Mouse (Mus musculus) neural tube, embryonic 14.5 days (tissue): ENCODE results near the gene A730009L09Rik. TPM values are rescaled to one million over a fixed set of nuclear protein-coding genes. Genes with fewer than 3 reads are reported as not detected.

Source experiments
- ATAC-seq: fragments of 200-750 bp; cut with Nextera tagmentation; 2 replicates; pipeline ENCODE4 v1.8.0; 2017; ENCODE audit warnings: low read depth, mild to moderate bottlenecking, moderate TSS enrichment, moderate library complexity
- H3K27ac ChIP-seq: fragments of 300-500 bp; sonication (generic); 2 replicates; pipeline ENCODE4 v1.5.1; 2014; ENCODE audit warnings: low read depth, mild to moderate bottlenecking, control low read depth, low read length, moderate library complexity, mixed read lengths
- H3K27me3 ChIP-seq: fragments of 300-500 bp; sonication (generic); 2 replicates; pipeline ENCODE4 v1.6.1; 2014; ENCODE audit warnings: low read length; ENCODE audit not compliant: control insufficient read depth, insufficient read depth
- H3K36me3 ChIP-seq: fragments of 300-500 bp; sonication (generic); 2 replicates; pipeline ENCODE4 v1.6.1; 2014; ENCODE audit warnings: low read length, mixed read lengths; ENCODE audit not compliant: control insufficient read depth, insufficient read depth
- H3K4me1 ChIP-seq: fragments of 300-500 bp; sonication (generic); 2 replicates; pipeline ENCODE4 v1.6.1; 2014; ENCODE audit warnings: low read length; ENCODE audit not compliant: control insufficient read depth, insufficient read depth
- H3K4me2 ChIP-seq: fragments of 300-500 bp; sonication (generic); 2 replicates; pipeline ENCODE4 v1.6.1; 2014; ENCODE audit warnings: mild to moderate bottlenecking, low read depth, low read length, control low read depth
- H3K4me3 ChIP-seq: fragments of 300-500 bp; sonication (generic); 2 replicates; pipeline ENCODE4 v1.5.1; 2014; ENCODE audit warnings: low read depth, low read length, control low read depth, mixed read lengths
- H3K9ac ChIP-seq: fragments of 300-500 bp; sonication (generic); replicated peaks from 2 replicates; pipeline ENCODE4 v1.6.1; 2014; ENCODE audit warnings: low read depth, mild to moderate bottlenecking, control low read depth, low read length, mixed read lengths
- H3K9me3 ChIP-seq: fragments of 300-500 bp; sonication (generic); 2 replicates; pipeline ENCODE4 v1.6.1; 2016; ENCODE audit warnings: low read length; ENCODE audit not compliant: control insufficient read depth
- WGBS: fragments of 180-500 bp; shearing (Covaris S2); extraction: QIAGEN DNeasy Blood & Tissue Kit; methylation state at CpG from one replicate; pipeline ENCODE4 v1.1.7; 2014; 5-methylcytosine and 5-hydroxymethylcytosine counted together
- polyA plus RNA-seq: library from polyadenylated mRNA; unstranded; fragments of >200 nt; fragmentation: Nextera tagmentation; extraction: Ambion mirVana; gene quantifications from 2 replicates; pipeline ENCODE4 v1.2.1, GENCODE M21; 2014

The A730009L09Rik gene
- polyA plus RNA-seq = not detected in 2 replicates

DNA sequence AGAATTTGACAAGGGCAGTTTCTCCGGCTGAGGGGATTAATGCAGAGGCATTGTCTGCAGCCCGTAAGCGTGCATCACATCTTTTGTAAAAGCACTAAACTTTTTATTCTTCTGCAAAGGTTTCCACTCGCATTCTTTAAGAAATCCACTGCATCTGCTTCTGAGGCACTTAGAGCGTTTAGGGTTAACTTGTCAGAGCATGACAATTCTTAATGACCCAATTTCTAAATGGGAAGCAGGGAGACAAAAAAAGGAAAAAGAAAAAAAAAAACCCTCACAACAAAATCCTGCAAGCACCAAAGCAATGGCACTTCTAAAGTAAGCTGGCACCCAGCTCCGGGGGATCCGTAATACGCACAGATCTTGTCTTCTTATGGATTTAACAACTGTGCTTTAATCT, at the start of gene A730009L09Rik:
Gene A730009L09Rik, plus strand, starts transcription at position 301 of the 400 bp plus-strand sequence.
- ATAC-seq = no peak
- Histone ChIP-seq H3K9me3 (no peaks in the 10 kb centered on the region), H3K4me1 (no peaks in the 10 kb centered on the region), H3K27me3 (no peaks in the 10 kb centered on the region), H3K36me3 (no peaks in the 10 kb centered on the region), H3K9ac (no peak within 1 kb of the TSS), H3K4me2 (no peak within 1 kb of the TSS), H3K27ac (no peak within 1 kb of the TSS), H3K4me3 (no peak within 1 kb of the TSS)
- 54% methylated on average over 8 of the region's 8 CpGs for WGBS

DNA sequence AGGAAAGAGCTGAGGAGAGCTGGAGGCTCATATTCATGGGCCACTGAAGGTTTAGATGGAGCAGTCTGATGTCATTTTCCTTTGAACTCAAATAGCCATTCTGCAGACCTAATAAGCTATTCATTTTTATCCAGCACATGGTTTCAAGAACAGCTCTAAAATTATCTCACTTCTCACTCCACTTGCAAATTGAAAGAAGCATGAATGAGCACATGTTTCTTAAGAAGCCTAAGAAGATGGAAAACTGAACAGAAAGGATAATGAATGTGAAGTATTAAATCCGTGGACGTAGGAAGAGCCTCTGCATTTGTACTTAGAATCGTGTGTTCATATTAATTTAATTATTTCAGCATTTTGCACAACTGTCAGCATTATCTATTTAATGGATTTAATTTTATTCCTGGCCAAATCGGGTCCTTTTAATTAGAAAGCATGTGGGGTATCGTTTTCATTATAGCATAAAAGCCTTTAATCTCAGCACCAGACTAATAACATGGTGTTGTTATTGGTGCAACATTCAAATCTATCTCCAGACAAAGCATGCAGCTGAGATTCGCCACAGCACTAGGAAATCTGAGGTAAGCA, 49.2 kb upstream of the A730009L09Rik start:
- Histone ChIP-seq H3K27ac (no peak overlapping the region), H3K27me3 (no peaks in the 10 kb centered on the region), H3K4me1 (no peaks in the 10 kb centered on the region), H3K9me3 (no peaks in the 10 kb centered on the region), H3K4me2 (no peak overlapping the region), H3K36me3 (no peaks in the 10 kb centered on the region), H3K4me3 (no peak overlapping the region), H3K9ac (no peak overlapping the region)
- WGBS = 66% methylated on average over 6 of the region's 6 CpGs
- no peak for ATAC-seq

DNA sequence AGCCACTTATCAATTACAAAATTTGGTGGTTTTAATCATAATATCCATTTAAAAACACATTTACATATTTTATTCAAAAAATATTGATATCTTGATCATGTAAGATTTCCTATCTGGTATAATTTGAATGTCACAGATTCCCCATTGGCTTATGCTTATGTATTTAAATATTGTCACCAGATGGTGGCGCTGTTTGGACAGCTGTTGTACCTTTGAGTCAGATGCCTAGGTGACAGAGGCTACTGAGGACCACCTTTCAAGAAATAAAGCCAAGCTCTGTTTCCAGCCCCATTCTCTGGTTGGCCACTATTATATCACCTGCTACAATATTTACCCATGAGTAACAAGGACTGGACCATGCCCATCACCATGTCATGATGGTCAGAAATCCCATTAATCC, 46.0 kb upstream of the A730009L09Rik start:
- H3K4me3 ChIP-seq = no peak overlapping the region
- no peaks in the 10 kb centered on the region for H3K4me1 ChIP-seq
- H3K9me3 ChIP-seq = no peaks in the 10 kb centered on the region
- H3K4me2 ChIP-seq = no peak overlapping the region
- H3K27me3 ChIP-seq = no peaks in the 10 kb centered on the region
- 14% methylated on average over 1 of the region's 1 CpGs for WGBS
- no peak overlapping the region for H3K27ac ChIP-seq
- no peak for ATAC-seq
- no peak overlapping the region for H3K9ac ChIP-seq
- H3K36me3 ChIP-seq = no peaks in the 10 kb centered on the region

DNA sequence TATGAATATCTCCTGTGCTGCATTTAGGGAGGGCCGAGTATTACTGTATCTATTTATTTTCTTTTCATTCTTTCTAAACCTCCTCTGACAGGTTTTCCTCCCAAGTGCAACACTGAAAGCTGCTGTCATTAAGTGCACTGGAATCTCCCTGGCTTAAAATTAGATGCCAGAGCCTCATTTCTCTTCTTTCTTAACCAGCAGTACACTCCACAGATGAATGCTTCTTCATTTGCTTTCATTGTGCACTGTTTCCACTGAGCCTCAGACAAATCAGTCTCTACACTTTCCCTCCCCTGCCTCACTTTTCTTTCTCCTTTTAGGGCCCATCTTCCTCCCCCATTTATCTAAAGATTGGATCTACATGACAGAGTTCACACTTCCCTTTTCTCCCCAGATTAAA, 44.9 kb upstream of the A730009L09Rik start:
- no peak overlapping the region for H3K4me3 ChIP-seq
- H3K4me1 ChIP-seq = no peaks in the 10 kb centered on the region
- no peaks in the 10 kb centered on the region for H3K9me3 ChIP-seq
- no peak overlapping the region; the same call in 1 of the 2 replicates for H3K27ac ChIP-seq
- no peak overlapping the region for H3K9ac ChIP-seq
- H3K36me3 ChIP-seq = no peaks in the 10 kb centered on the region
- ATAC-seq = no peak
- H3K4me2 ChIP-seq = no peak overlapping the region
- no peaks in the 10 kb centered on the region for H3K27me3 ChIP-seq
- 69% methylated on average over 1 of the region's 1 CpGs for WGBS

DNA sequence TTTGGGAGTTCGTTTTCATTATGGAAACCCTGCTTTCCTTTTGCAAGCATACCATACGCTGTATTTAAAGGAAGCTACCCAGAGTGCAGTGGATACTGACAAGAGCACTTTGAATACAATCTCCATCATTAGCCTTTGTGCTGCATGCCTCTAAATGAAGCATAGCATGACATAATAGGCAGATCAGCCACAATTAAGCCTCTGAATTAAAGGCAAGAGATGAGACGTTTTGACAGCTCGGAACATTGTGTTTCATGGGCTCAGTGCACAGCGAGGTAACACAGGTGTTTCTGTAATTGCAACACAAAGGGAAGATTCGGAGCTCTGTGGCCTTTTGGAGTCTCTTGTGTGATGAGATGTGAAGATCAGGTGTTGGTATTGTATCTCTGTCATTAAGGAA, 41.5 kb upstream of the A730009L09Rik start:
- Histone ChIP-seq H3K27me3 (no peaks in the 10 kb centered on the region), H3K4me2 (no peak overlapping the region), H3K27ac (no peak overlapping the region), H3K9ac (no peak overlapping the region), H3K4me3 (no peak overlapping the region), H3K36me3 (no peaks in the 10 kb centered on the region), H3K4me1 (no peaks in the 10 kb centered on the region), H3K9me3 (no peaks in the 10 kb centered on the region)
- ATAC-seq = no peak
- WGBS = 77% methylated on average over 6 of the region's 6 CpGs

DNA sequence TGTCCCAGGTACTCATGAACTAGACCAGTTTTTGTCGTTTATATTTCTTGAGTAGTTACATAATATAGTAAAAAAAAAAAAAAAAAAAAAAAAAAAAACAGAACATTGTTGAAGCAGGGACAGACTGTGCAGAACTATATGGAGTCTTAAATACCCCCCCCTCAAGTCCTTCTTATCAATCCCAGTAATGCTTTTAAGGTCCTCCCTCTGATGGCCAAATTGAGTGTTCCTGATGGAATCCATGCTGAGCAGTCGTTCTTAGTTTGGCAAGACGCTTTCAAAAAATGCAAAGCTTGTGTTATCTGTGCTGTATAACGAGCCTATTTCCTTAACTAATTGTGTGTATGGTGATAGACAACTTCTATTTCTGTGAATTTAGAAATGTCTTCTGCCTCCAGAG, 40.2 kb upstream of the A730009L09Rik start:
- WGBS = 87% methylated on average over 4 of the region's 4 CpGs
- ATAC-seq = no peak
- no peaks in the 10 kb centered on the region for H3K4me1 ChIP-seq
- no peak overlapping the region for H3K27ac ChIP-seq
- no peaks in the 10 kb centered on the region for H3K36me3 ChIP-seq
- H3K9me3 ChIP-seq = no peaks in the 10 kb centered on the region
- H3K27me3 ChIP-seq = no peaks in the 10 kb centered on the region
- H3K4me3 ChIP-seq = no peak overlapping the region
- H3K9ac ChIP-seq = no peak overlapping the region
- no peak overlapping the region for H3K4me2 ChIP-seq

DNA sequence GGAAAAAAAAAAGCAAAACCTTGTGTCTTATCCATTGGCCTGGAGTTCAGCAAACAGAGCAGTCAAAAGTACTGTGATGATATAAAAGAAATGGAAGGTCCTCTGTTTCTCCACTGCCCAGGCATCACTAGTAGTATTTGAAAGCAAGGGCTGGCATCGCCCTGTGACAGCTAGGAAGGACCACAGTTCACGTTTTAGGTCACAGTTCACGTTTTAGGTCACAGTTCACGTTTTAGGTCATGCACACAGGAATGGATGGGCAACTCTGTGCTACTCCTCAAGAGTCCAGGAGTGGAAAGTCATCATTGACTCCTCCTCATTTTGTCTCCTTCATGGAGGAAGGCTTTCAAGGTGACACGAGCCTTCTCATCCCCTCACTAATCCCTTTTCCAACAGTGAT, 38.0 kb upstream of the A730009L09Rik start:
- no peaks in the 10 kb centered on the region for H3K9me3 ChIP-seq
- H3K4me3 ChIP-seq = no peak overlapping the region
- no peak overlapping the region for H3K9ac ChIP-seq
- no peak for ATAC-seq
- H3K27me3 ChIP-seq = no peaks in the 10 kb centered on the region
- H3K4me2 ChIP-seq = no peak overlapping the region
- no peaks in the 10 kb centered on the region for H3K4me1 ChIP-seq
- no peaks in the 10 kb centered on the region for H3K36me3 ChIP-seq
- H3K27ac ChIP-seq = no peak overlapping the region
- WGBS = 84% methylated on average over 5 of the region's 5 CpGs

DNA sequence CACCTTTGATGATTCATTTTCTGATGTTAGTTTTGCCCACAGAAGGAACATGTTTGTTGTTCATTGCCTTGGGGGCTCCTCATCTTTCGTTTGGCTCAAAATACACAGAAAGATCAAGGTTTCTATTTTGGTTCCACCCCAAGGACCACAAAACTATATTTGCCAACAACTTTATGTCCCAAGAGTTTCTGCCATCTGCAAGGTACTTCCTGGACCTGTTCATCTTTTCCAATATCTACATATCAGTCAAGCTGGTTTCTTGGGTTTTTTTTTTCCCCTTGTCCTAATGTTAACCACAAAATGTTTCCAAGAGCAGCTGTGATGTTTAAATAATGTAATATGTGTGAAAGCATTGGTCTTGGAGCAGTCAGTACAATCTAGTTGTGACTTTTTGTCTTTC, 37.4 kb upstream of the A730009L09Rik start:
- H3K4me2 ChIP-seq = no peak overlapping the region
- H3K4me1 ChIP-seq = no peaks in the 10 kb centered on the region
- 95% methylated on average over 1 of the region's 1 CpGs for WGBS
- no peak for ATAC-seq
- H3K27me3 ChIP-seq = no peaks in the 10 kb centered on the region
- no peaks in the 10 kb centered on the region for H3K9me3 ChIP-seq
- H3K36me3 ChIP-seq = no peaks in the 10 kb centered on the region
- no peak overlapping the region for H3K27ac ChIP-seq
- no peak overlapping the region for H3K4me3 ChIP-seq
- no peak overlapping the region for H3K9ac ChIP-seq

DNA sequence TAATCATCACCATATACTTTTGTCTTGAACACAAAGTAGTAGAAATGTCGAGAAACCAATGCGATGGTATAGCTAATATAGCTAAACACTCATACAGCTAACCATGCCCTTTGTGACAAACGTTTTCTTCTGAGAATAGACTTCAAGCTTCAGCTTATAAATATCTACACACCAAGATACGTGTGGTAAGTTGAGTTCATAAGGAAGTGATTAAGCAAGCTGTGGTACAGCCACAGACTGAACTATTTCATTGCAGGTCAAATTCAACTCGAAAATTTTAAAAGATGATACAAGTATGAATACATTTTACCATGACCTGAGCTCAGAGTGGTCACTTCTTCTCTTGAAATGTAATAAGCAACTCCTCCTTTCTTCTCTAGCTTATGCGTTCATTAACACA, 37.0 kb upstream of the A730009L09Rik start:
- no peak for ATAC-seq
- H3K9ac ChIP-seq = no peak overlapping the region
- H3K27me3 ChIP-seq = no peaks in the 10 kb centered on the region
- no peak overlapping the region for H3K4me2 ChIP-seq
- H3K27ac ChIP-seq = no peak overlapping the region
- H3K9me3 ChIP-seq = no peaks in the 10 kb centered on the region
- H3K4me1 ChIP-seq = no peaks in the 10 kb centered on the region
- WGBS = 82% methylated on average over 6 of the region's 6 CpGs
- H3K4me3 ChIP-seq = no peak overlapping the region
- H3K36me3 ChIP-seq = no peaks in the 10 kb centered on the region
